Mouse (Mus musculus): ENCODE results near the gene Micall2.

- TF ChIP-seq GATA1 (IDR thresholded peaks at IDR 0.05; ENCODE audit: low read length) (no peak), TAL1 (IDR thresholded peaks at IDR 0.05; ENCODE audit: low read length) (no peak)
Observed at GRCm38 (mm10) chr5:139668494-139668893, 67.6 kb downstream of the Micall2 start.

Measured in erythroblast, embryonic 14.5 days (primary cell).